Mouse (Mus musculus): ENCODE data around the gene Zfp609.

The Zfp609 gene

GRCm38 (mm10) chr9:65827344-65828015, at the start of gene Zfp609:
Zfp609 (minus strand) TSS chr9:65827564.
- peak; percentile 97 for DNase-seq (ENCODE audit: low read depth, low spot score)

- no peak for DNase-seq (ENCODE audit: low read depth, low spot score)
Measured at GRCm38 (mm10) chr9:65859656-65860055, 32.3 kb upstream of the Zfp609 start.

GRCm38 (mm10) chr9:65850203-65850602, 22.8 kb upstream of the Zfp609 start:
- DNase-seq (ENCODE audit: low read depth, low spot score) = no peak

- no peak for DNase-seq (ENCODE audit: low read depth, low spot score)
Measured at GRCm38 (mm10) chr9:65848154-65848553, 20.8 kb upstream of the Zfp609 start.

- DNase-seq (ENCODE audit: low read depth, low spot score) = no peak
Measured at GRCm38 (mm10) chr9:65844421-65845165, 17.2 kb upstream of the Zfp609 start.

GRCm38 (mm10) chr9:65839841-65840240, 12.5 kb upstream of the Zfp609 start:
- DNase-seq (ENCODE audit: low read depth, low spot score) = no peak

- no peak for DNase-seq (ENCODE audit: low read depth, low spot score)
Measured at GRCm38 (mm10) chr9:65836916-65837315, 9.6 kb upstream of the Zfp609 start.

GRCm38 (mm10) chr9:65834628-65835354, 7.4 kb upstream of the Zfp609 start:
- DNase-seq (ENCODE audit: low read depth, low spot score) = no peak

- no peak for DNase-seq (ENCODE audit: low read depth, low spot score)
Measured at GRCm38 (mm10) chr9:65833640-65834039, 6.3 kb upstream of the Zfp609 start.

GRCm38 (mm10) chr9:65833230-65833629, 5.9 kb upstream of the Zfp609 start:
- DNase-seq (ENCODE audit: low read depth, low spot score) = no peak

GRCm38 (mm10) chr9:65832041-65832440, 4.7 kb upstream of the Zfp609 start:
- DNase-seq (ENCODE audit: low read depth, low spot score) = no peak

- no peak for DNase-seq (ENCODE audit: low read depth, low spot score)
Measured at GRCm38 (mm10) chr9:65831164-65831563, 3.8 kb upstream of the Zfp609 start.

- no peak for DNase-seq (ENCODE audit: low read depth, low spot score)
Measured at GRCm38 (mm10) chr9:65830255-65830654, 2.9 kb upstream of the Zfp609 start.

GRCm38 (mm10) chr9:65829410-65829809, 2.0 kb upstream of the Zfp609 start:
- peak; percentile 56 for DNase-seq (ENCODE audit: low read depth, low spot score)

- no peak for DNase-seq (ENCODE audit: low read depth, low spot score)
Measured at GRCm38 (mm10) chr9:65828511-65828910, 1.1 kb upstream of the Zfp609 start.

- DNase-seq (ENCODE audit: low read depth, low spot score) = no peak
Measured at GRCm38 (mm10) chr9:65828016-65828403, 646 bp upstream of the Zfp609 start.

- DNase-seq (ENCODE audit: low read depth, low spot score) = peak; percentile 74
Measured at GRCm38 (mm10) chr9:65826588-65827343, 598 bp downstream of the Zfp609 start.

- DNase-seq (ENCODE audit: low read depth, low spot score) = peak; percentile 18
Measured at GRCm38 (mm10) chr9:65826226-65826587, 1.2 kb downstream of the Zfp609 start.

- no peak for DNase-seq (ENCODE audit: low read depth, low spot score)
Measured at GRCm38 (mm10) chr9:65823716-65824462, 3.5 kb downstream of the Zfp609 start.

- DNase-seq (ENCODE audit: low read depth, low spot score) = no peak
Measured at GRCm38 (mm10) chr9:65822011-65822410, 5.4 kb downstream of the Zfp609 start.

GRCm38 (mm10) chr9:65820301-65820700, 7.1 kb downstream of the Zfp609 start:
- no peak for DNase-seq (ENCODE audit: low read depth, low spot score)
